Mouse (Mus musculus) megakaryocyte, embryonic 14.5 days (primary cell): ENCODE measurements around the gene Lrrc56.

Experiments used
- FLI1 ChIP-seq: IDR thresholded peaks from 2 replicates; pipeline ENCODE4 v1.6.1; 2012; ENCODE audit warnings: low read length, inconsistent platforms, mixed read lengths
- GATA1 ChIP-seq: IDR thresholded peaks from 3 replicates; pipeline ENCODE4 v1.6.1; 2012; ENCODE audit warnings: mixed read lengths, low read length, inconsistent platforms, borderline replicate concordance

DNA sequence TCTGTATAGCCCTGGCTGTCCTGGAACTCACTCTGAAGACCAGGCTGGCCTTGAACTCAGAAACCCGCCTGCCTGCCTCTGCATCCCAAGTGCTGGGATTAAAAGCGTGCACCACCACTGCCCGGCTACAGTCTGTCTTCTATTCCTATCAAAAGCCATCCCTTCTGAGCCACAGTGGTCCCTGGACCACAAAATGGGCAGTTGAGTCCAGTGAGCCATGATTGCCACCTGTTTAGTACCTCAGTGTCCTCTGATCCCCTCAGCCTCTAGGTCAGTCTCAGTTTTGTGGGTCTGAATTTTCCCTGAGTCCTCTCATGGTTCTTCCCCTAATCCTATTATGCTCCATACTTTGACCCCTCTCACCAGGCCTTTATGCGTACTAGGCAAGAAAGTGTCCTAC lies 33.8 kb downstream of the Lrrc56 start:
- TF ChIP-seq GATA1 (no peak), FLI1 (no peak)
